Mouse (Mus musculus) frontal cortex, adult (tissue): Measurements from ENCODE around the gene Hlx.

Experiments
- ATAC-seq: cut with Nextera tagmentation; 2 replicates; pipeline ENCODE4 v1.9.2; 2017; ENCODE audit warnings: mild to moderate bottlenecking, moderate library complexity, mixed read lengths; ENCODE audit not compliant: low TSS enrichment

The Hlx gene

DNA sequence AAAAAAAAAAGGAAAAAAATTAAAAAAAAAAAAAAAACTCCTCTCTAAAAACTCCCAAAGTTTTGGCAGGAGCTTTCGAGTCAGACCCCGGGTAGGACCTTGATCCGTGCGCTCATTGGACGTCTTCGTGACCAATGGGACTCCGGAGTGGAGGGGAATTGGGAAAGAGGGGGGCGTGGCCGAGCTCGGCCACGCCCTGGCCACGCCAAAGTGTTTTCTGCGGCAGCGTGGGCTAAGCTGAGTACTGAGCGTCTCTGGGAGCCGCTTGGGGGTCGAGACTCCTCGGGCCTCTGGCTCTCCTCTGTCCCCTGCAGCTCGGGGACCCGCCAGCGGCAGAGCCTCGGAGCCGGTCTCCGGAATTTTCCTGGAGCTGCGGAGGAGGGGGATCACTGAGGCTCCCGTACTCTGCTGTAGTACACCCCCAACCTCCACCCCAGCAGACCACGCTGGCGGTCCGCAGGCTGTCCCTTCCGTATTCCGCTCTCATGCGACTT, at the start of gene Hlx:
TSS of gene Hlx (minus strand) at position 64 of the 494 bp plus-strand sequence.
- ATAC-seq = no peak

DNA sequence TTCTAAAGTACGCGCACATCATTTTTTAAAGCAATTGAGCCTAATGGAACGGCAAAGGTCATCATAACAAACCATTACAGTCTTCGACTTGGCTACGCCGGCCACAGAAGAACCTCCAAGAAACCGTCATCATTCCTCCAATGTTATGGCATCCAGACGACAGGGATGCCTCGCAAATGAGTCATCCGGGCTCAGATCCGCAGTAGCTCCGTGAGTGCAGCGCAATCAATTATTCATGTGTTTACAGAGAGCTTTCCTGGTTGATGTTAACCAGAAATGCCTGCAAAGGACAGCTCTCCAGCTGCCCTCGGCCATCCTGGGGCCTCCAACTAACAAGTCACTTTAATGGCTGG, 49.7 kb upstream of the Hlx start:
- no peak for ATAC-seq

DNA sequence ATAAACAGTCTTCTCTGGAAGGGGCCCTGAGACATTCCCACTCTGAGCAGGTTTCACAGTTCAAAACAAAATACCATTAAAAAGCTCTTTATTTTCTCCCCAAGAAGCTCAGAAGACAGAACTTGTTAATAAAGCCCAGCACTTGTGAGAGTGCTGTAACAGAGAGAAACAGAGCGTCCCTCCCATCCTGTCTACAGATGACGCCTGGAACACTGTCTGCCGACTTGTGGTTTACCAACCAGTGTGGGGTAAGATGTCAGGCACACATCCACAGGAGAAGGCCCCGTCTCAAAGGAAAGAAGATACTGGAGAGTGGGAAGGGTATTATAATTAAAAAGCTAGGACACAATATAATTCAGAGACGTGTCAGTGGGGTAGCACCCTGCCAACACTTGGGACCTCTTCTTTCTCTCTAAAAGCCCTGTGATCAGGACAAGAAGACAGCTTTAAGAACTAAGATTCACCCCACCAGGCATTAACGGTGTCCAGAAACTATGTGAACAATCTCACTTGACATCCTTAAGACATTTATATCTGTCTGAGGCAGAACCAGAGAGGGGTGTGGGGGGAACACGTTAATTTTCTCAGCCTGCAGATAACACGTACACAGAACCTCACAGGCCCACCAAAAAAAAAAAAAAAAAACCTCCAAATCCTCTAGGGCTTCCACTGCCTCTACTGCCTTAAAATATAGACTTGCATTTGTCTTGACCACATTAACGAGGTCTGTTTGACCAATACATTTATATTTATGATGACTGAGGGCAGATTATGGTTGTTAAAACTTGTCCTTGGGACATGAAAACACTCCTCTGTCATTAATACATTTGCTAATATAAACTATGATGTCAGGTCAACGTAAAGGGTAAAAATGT, 49.1 kb upstream of the Hlx start:
- no peak for ATAC-seq

DNA sequence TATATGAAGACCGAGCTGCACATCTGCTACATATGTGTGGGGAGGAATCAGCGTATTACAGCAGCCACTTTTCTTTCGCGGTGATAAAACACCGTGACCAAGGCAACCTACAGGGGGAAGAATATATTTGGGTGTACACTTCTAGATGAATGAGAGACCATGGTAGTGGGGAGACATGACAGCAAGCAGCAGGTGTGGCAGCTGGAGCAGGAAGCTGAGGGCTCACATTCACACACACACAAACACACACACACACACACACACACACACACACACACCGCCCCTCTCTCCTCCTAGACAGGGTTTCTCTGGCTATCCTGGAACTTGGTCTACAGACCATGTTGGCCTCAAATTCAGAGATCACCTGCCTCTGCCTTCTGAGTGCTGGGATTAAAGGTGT, 45.7 kb upstream of the Hlx start:
- no peak for ATAC-seq

- no peak for ATAC-seq
Observed at GRCm38 (mm10) chr1:184777061-184777795, 44.8 kb upstream of the Hlx start.

GRCm38 (mm10) chr1:184775289-184775688, 42.9 kb upstream of the Hlx start:
- no peak for ATAC-seq

- ATAC-seq = no peak
Observed at GRCm38 (mm10) chr1:184771891-184772249, 39.5 kb upstream of the Hlx start.

- ATAC-seq = peak; percentile 69; the same call in 1 of the 2 replicates
Observed at GRCm38 (mm10) chr1:184771202-184771890, 38.9 kb upstream of the Hlx start.

GRCm38 (mm10) chr1:184763866-184764265, 31.4 kb upstream of the Hlx start:
- no peak for ATAC-seq

GRCm38 (mm10) chr1:184762941-184763340, 30.5 kb upstream of the Hlx start:
- no peak for ATAC-seq

GRCm38 (mm10) chr1:184761988-184762387, 29.6 kb upstream of the Hlx start:
- no peak for ATAC-seq

- no peak for ATAC-seq
Observed at GRCm38 (mm10) chr1:184752671-184753070, 20.3 kb upstream of the Hlx start.

DNA sequence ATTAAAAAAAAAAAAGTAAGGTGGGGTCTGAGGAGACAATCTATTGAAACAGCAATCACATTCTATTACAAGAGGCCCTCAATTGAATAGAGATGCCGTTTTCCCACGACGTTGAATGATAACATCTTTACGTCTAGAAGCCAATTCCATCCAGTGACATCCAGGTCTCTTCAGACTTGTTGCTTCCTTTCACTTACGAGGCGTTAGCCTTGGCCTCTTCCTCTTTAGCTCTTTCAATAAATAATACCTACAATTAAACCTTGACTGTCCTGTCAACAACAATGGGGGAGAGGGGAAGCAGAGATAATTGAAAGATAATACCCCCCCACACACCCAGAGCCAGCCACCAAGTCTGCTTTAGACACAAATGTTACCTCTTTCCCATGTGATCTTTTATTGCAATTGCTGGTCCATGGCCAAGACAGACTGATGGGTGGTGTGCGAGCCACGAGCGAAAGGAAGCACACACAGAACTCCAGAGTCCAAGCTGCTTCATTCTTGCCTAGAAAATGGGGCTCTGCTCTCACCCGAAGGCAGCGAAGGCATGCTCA, 17.8 kb upstream of the Hlx start:
- no peak for ATAC-seq

DNA sequence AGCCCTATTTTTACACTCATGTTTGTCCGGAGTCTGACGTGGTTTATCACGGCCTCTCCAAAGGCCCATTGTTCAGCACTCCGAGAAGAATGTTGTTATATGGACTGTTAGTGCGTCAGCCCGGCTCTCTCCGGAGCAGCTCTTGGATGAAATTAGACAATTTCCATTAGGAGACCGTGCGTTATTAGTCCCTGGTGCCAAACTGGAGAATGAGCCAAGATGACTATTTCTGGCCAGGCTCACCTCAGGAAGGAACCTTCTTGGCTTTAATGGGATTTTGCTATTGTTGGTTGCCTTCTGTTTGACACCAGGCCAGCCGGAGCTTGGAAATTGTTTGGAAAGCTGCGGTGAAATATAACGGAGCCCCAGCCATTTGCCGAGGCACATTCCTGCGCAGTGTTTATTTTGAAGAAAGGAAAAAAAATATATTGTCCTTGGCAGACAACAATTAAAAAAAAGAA, 16.3 kb upstream of the Hlx start:
- no peak for ATAC-seq

DNA sequence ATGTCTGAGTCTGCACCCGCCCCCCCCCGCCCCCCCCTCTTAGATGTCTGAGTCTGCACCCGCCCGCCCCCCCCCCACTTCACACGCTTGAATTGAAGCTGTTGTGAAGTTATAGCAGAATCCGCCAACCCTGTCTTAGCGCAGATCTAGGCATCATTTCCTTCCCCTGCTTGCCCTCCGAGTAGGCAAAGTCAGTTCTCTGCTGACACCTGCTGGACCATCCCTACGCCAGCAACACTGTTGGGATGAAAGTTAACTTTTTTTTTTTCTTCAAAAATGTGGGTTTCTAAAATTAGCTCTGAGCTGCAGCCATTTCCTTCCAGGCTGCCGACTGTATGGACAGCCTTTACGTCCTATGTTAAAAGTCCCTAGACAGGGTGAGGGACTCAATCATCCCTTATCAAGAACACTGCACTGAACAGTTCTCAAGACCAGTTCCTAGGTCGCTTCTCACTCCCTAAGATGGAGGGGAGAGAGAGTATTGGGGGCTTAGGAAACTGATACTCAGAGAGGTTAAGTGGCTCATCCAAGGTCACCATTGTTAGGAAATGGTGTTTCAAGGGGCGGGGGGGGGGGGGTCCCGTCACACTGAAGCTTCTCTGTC, 5.6 kb upstream of the Hlx start:
- peak; percentile 85 for ATAC-seq

GRCm38 (mm10) chr1:184737228-184737627, 4.8 kb upstream of the Hlx start:
- ATAC-seq = no peak

DNA sequence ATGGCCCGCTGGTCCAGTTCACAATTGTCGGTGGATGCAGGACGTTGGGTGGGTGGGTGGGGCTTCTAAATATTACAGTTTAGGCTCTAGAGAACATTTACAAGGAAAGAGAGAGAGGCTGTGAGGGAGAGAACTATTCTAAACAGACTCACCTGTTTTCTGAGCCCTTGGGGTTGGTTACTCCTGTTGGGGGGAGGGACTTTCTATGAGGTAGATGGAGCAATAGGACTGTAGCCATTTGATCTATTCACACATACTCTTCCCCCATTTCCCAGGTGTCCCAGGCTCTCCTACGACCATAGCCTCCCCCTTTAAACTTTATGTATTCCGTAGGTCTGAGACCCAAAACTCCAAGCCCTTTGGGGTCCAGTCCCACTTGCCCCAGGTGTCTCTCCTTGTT, 3.8 kb upstream of the Hlx start:
- ATAC-seq = no peak

GRCm38 (mm10) chr1:184734991-184735920, 2.8 kb upstream of the Hlx start:
- no peak for ATAC-seq

- no peak for ATAC-seq
Observed at GRCm38 (mm10) chr1:184734067-184734830, 1.8 kb upstream of the Hlx start.
